Comparison of ENCODE assay signal across 9 mouse cellular contexts in the genomic region with DNA sequence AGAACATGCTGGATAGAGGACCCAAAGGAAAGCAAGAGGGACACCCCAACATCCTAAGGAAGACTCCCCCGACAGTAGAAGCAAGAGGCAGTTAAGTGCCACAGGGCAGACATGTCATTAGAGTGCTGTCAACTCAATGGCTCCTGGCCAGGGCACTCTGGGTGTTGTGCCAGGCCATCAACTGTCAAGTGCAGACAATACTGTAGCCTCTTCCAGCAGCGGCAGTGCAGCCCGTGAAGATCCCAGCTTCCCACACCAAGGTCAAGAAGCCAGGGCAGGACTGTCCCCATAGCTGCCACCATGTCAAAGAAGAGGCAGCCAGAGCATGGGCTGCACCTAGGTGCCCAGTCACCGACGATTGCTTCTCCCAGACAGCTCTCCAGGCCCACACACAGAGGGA. TPM values are rescaled to one million over a fixed set of nuclear protein-coding genes. Genes with fewer than 3 reads are reported as not detected.
DNase-seq lines count a peak whose midpoint lies in the region; ATAC-seq lines count a peak whose summit lies in the region.
"Had no signal": no experiment of that assay in that cellular context is flagged by ENCODE, and none has a peak within 500 bp of the region (broad histone marks: within the 10 kb centered on the region; RNA-seq: fewer than 3 reads in every experiment).

No protein-coding gene starts in this region.

- H3K4me1 ChIP-seq in liver, embryonic 15.5 days (replicated peaks): peaks cover 52% of the 10 kb centered on the region
- H3K4me1 ChIP-seq in neural tube, embryonic 13.5 days (replicated peaks): peaks cover 68% of the 10 kb centered on the region

- H3K27me3 ChIP-seq in liver, embryonic 15.5 days: peaks cover 67% of the 10 kb centered on the region
- H3K27me3 ChIP-seq in neural tube, embryonic 13.5 days: no peaks in the 10 kb centered on the region

- peak; percentile 41 to 65 for DNase-seq in layer of hippocampus, postnatal 10 days (ENCODE audit: low spot score in 2 of 2)
- DNase-seq in layer of hippocampus, adult 8-10 months (ENCODE audit: low spot score in 2 of 2): no peak
- DNase-seq in cerebellum, postnatal 10 days: peak; percentile 95
- DNase-seq in heart, postnatal 36 days: peak; percentile 45 to 58
- no peak for DNase-seq in thymus, postnatal 4 days
- no peak for DNase-seq in thymus, postnatal 14 days

- H3K9ac ChIP-seq in liver, embryonic 15.5 days: no peak overlapping the region
- peak overlapping the region; percentile 100 for H3K9ac ChIP-seq in neural tube, embryonic 13.5 days

- peak overlapping the region; percentile 70 for H3K4me2 ChIP-seq in liver, embryonic 15.5 days
- H3K4me2 ChIP-seq in neural tube, embryonic 13.5 days: peak overlapping the region; percentile 100

- 38% methylated on average over 5 of the region's 5 CpGs for WGBS in liver, embryonic 15.5 days (ENCODE audit: insufficient replicate concordance)
- 11% methylated on average over 5 of the region's 5 CpGs for WGBS in neural tube, embryonic 13.5 days

- no peaks in the 10 kb centered on the region for H3K36me3 ChIP-seq in liver, embryonic 15.5 days (replicated peaks)
- H3K36me3 ChIP-seq in neural tube, embryonic 13.5 days: peaks cover 13% of the 10 kb centered on the region; the same call in 1 of the 2 replicates

- ATAC-seq in liver, embryonic 15.5 days (ENCODE audit: insufficient read depth): no peak; the same call in 1 of the 2 replicates
- no peak for ATAC-seq in neural tube, embryonic 13.5 days (ENCODE audit: low read depth)

- H3K4me3 ChIP-seq in liver, embryonic 15.5 days (replicated peaks): peak overlapping the region; percentile 60
- peak overlapping the region; percentile 98 for H3K4me3 ChIP-seq in neural tube, embryonic 13.5 days

- intact Hi-C loops in heart, postnatal 36 days (cut with DNase I): loop anchor here (2.0 kb wide), 1 partner anchor 22 kb away; no protein-coding TSS in a partner anchor

- no peak overlapping the region for H3K27ac ChIP-seq in liver, embryonic 15.5 days (replicated peaks)
- peak overlapping the region; percentile 99 for H3K27ac ChIP-seq in neural tube, embryonic 13.5 days (replicated peaks)

- H3K9me3 ChIP-seq in liver, embryonic 15.5 days (replicated peaks): no peaks in the 10 kb centered on the region
- H3K9me3 ChIP-seq in neural tube, embryonic 13.5 days: no peaks in the 10 kb centered on the region

RNA-seq across cellular contexts. Expression of a gene that starts 1.9 kb away (rescaled TPM):
- 10 to 100 TPM; 74.1 to 79.6 TPM for total RNA-seq in layer of hippocampus, postnatal 10 days (2021)
- 10 to 100 TPM; 30.9 to 38.3 (median 34.4) TPM for total RNA-seq in layer of hippocampus, adult 8-10 months (2022)
- 10 to 100 TPM; 11.5 to 13.4 TPM for total RNA-seq in heart, postnatal 36 days (2021)
- 1.4 and 1.7 TPM in 2 replicates for polyA plus RNA-seq in liver, embryonic 15.5 days (2015; fragmentation: Nextera tagmentation; extraction: Ambion mirVana)
- polyA plus RNA-seq in neural tube, embryonic 13.5 days (2015; fragmentation: Nextera tagmentation; extraction: Ambion mirVana): 4.5 and 5.9 TPM in 2 replicates

RNA-seq across cellular contexts. Expression of a gene that starts 9.7 kb away (rescaled TPM):
- total RNA-seq in layer of hippocampus, postnatal 10 days (2021): not detected
- total RNA-seq in layer of hippocampus, adult 8-10 months (2022): not detected
- total RNA-seq in heart, postnatal 36 days (2021): not detected
- polyA plus RNA-seq in liver, embryonic 15.5 days (2015; fragmentation: Nextera tagmentation; extraction: Ambion mirVana): not detected in 2 replicates
- polyA plus RNA-seq in neural tube, embryonic 13.5 days (2015; fragmentation: Nextera tagmentation; extraction: Ambion mirVana): not detected in 2 replicates
- total RNA-seq: layer of hippocampus, postnatal 25 days had no signal

RNA-seq across cellular contexts. Expression of a gene that starts 57.9 kb away (rescaled TPM):
- total RNA-seq in layer of hippocampus, postnatal 10 days (2021): 10 to 100 TPM; 14.6 TPM
- total RNA-seq in layer of hippocampus, adult 8-10 months (2022): 10 to 100 TPM; 15.7 to 19.7 (median 18.4) TPM
- total RNA-seq in heart, postnatal 36 days (2021): 10 to 100 TPM; 21.9 to 29.5 TPM
- 15.2 and 18.1 TPM in 2 replicates for polyA plus RNA-seq in liver, embryonic 15.5 days (2015; fragmentation: Nextera tagmentation; extraction: Ambion mirVana)
- polyA plus RNA-seq in neural tube, embryonic 13.5 days (2015; fragmentation: Nextera tagmentation; extraction: Ambion mirVana): 12.0 and 12.9 TPM in 2 replicates

Comparison
In these comparisons a context has a peak if more than half of its experiments do, and no peak if none do; other contexts are left out.
1. DNase-seq: peak in layer of hippocampus, postnatal 10 days (2 of 2), cerebellum, postnatal 10 days (2 of 2) and heart, postnatal 36 days (2 of 2); none in layer of hippocampus, adult 8-10 months (0 of 2), thymus, postnatal 4 days (single experiment) and thymus, postnatal 14 days (single experiment).